Mouse (Mus musculus): Measurements from ENCODE around the gene Dlg1.

Gene Dlg1

DNA sequence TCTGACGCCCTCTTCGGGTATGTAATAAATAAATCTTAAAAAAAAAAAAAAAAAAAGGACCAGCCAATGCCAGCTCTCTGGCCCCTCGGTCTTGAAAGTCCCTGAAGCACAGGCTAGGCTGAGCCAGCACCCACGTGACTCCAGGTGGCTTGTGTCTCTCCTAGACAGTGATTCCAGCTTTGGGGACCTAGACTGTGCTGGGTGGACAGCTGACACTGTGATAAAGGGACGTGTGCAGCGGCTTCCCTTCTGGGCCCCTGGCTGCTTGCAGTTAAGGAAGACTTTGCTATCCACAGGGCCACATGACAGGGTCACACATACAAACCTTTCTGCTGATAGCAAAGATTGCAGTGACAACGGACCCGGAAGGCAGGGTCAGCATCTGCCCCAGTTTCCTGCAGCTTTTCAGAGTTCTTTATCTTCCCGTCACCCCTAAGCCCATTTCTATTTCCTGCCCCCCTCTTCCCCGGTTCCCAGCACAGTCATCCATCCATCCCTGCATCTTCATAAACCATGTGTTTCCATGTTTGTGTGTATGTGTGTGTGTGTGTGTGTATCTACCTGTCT is 247.1 kb downstream of the Dlg1 start:
- DNase-seq: no peak

DNA sequence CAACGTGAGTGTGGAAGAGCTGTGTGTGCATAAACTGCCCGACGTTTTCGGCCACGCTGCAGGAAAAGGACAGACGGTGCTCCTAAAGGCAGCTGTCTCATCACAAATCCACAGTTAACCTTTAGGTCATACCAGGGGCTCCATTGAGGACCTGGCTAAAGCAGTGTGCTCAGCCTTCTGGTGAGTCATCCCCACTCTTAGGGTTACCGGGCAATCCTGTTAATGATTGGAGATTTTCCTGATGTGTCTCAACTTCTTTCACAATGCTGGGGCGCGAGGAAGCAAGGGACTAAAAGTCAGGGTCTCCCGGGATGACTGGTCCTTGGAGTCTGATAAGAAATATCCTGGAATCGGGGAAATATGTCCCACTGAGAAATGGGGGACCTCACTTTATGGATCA is 254.5 kb downstream of the Dlg1 start:
- DNase-seq: no peak

DNA sequence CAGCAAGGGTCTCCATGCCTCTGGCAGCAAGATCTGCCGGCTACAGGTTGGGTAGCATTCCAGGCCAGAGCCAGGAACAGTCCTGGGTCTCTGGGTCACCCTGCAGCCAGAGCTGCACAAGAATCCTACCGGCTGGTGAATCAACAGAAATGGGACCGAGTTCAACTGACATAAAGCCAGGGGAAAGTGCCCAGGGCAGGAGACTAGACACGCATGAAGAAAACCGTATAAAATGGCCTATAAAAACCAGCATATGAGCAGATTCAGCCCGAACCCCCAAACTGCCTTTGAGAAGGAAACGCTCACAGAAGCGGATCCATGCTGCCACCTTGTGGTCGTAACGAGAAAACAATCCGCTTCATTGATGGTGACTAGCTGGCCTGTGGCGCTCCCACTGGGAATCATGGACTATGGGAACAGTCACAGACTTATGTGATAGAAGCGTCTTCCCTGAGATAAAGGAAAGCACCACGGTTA is 255.0 kb downstream of the Dlg1 start:
- DNase-seq: peak; percentile 60 to 69

DNA sequence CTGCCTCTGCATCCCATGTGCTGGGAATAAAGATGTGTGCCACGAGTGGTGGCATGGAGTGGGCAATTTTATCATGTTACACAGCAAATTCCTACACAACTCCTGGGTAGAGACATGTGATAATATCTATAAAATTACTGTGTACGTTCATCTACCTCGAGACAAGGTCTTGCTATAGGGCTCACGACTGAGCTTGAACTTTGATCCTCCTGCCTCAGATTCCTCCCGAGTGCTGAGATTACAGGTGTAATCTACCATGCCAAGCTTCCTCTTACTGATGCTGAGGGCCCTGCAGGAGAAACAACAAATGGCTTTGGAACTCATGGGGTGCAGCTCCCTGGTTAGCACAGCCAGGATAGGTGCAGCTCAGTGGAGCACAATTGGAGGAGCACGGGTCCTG is 261.1 kb downstream of the Dlg1 start:
- no peak for DNase-seq

Measured in lung, adult 18-20 months (tissue).